In genomic region chr12:21196420-21196819, GRCm38 (mm10) we compare ENCODE assay signal across 26 mouse cellular contexts.
DNase-seq lines count a peak whose midpoint lies in the region; ATAC-seq and TF ChIP-seq lines count a peak whose summit lies in the region.
"Had no signal": no experiment of that assay in that cellular context is flagged by ENCODE, and none has a peak within 500 bp of the region (broad histone marks: within the 10 kb centered on the region; RNA-seq: fewer than 3 reads in every experiment).

No protein-coding gene starts in this region.

- H3K4me3 ChIP-seq in lung, embryonic 14.5 days (ENCODE audit: low read depth, low read length): no peak overlapping the region
- H3K4me3 ChIP-seq in lung, adult 2 months (replicated peaks; ENCODE audit: extremely low read depth, low read depth, low read length): no peak overlapping the region
- no peak overlapping the region for H3K4me3 ChIP-seq in stomach, postnatal 0 days (ENCODE audit: low read depth, low read length)
- H3K4me3 ChIP-seq: embryonic facial prominence, embryonic 15.5 days; forebrain, embryonic 12.5 days; forebrain, embryonic 15.5 days; heart, adult 2 months; heart, embryonic 10.5 days; heart, embryonic 13.5 days; hindbrain, embryonic 12.5 days; hindbrain, embryonic 15.5 days had no signal

- H3K36me3 ChIP-seq in lung, embryonic 14.5 days (ENCODE audit: insufficient read depth): peaks cover 10% of the 10 kb centered on the region; the same call in 1 of the 2 replicates
- no peaks in the 10 kb centered on the region for H3K36me3 ChIP-seq in stomach, postnatal 0 days (ENCODE audit: control insufficient read depth, insufficient read depth, low read length)
- H3K36me3 ChIP-seq: embryonic facial prominence, embryonic 15.5 days; hindbrain, embryonic 15.5 days had no signal

- H3K4me1 ChIP-seq in lung, embryonic 14.5 days (ENCODE audit: insufficient read depth): no peaks in the 10 kb centered on the region
- no peaks in the 10 kb centered on the region for H3K4me1 ChIP-seq in lung, adult 2 months (ENCODE audit: control insufficient read depth, insufficient read depth, low read length)
- H3K4me1 ChIP-seq in stomach, postnatal 0 days (replicated peaks; ENCODE audit: control insufficient read depth, insufficient read depth): no peaks in the 10 kb centered on the region
- H3K4me1 ChIP-seq: embryonic facial prominence, embryonic 15.5 days; forebrain, embryonic 12.5 days; forebrain, embryonic 15.5 days; hindbrain, embryonic 15.5 days had no signal

- no peaks in the 10 kb centered on the region for H3K27me3 ChIP-seq in lung, embryonic 14.5 days (ENCODE audit: insufficient read depth, low read length)
- no peaks in the 10 kb centered on the region for H3K27me3 ChIP-seq in stomach, postnatal 0 days (ENCODE audit: control insufficient read depth, insufficient read depth, low read length)
- H3K27me3 ChIP-seq: embryonic facial prominence, embryonic 15.5 days; forebrain, embryonic 12.5 days; forebrain, embryonic 15.5 days; heart, embryonic 13.5 days; hindbrain, embryonic 12.5 days; hindbrain, embryonic 15.5 days had no signal

- peak; percentile 11 for DNase-seq in lung, embryonic 14.5 days
- DNase-seq in lung, adult 2 months: no peak
- peak; percentile 57 for DNase-seq in NIH3T3 (ENCODE audit: low read depth)
- DNase-seq in fat pad, adult 2 months (ENCODE audit: extremely low read depth, low read depth, low spot score): peak; percentile 91
- peak; percentile 47 for DNase-seq in stomach, postnatal 0 days (ENCODE audit: low spot score)
- no peak for DNase-seq in cerebellum, adult 8-10 months
- DNase-seq: adrenal gland, adult 8-10 months; cerebellum, adult 11 months; cerebellum, adult 2 months; cerebellum, postnatal 10 days; cerebellum, postnatal 36 days; embryo, embryonic 11 days; gastrocnemius, postnatal 25 days; heart, adult 2 months; heart, postnatal 14 days; heart, postnatal 4 days had no signal

- no peak for TF ChIP-seq EP300 in stomach, postnatal 0 days (optimal IDR thresholded peaks at IDR 0.05)

- 80% methylated on average over 4 of the region's 4 CpGs for WGBS in lung, embryonic 14.5 days
- WGBS in lung, adult 2 months: 65% methylated on average over 4 of the region's 4 CpGs
- 44% methylated on average over 4 of the region's 4 CpGs for WGBS in stomach, postnatal 0 days

- TF ChIP-seq POLR2A in lung, adult 2 months (IDR thresholded peaks at IDR 0.05; ENCODE audit: borderline replicate concordance, extremely low read depth, low read depth, low read length): no peak

- no peak overlapping the region for H3K4me2 ChIP-seq in lung, embryonic 14.5 days
- H3K4me2 ChIP-seq in stomach, postnatal 0 days (replicated peaks; ENCODE audit: low read depth): no peak overlapping the region
- H3K4me2 ChIP-seq: embryonic facial prominence, embryonic 15.5 days; forebrain, embryonic 12.5 days; forebrain, embryonic 15.5 days; heart, embryonic 13.5 days; hindbrain, embryonic 12.5 days; hindbrain, embryonic 15.5 days had no signal

- H3K27ac ChIP-seq in lung, embryonic 14.5 days (ENCODE audit: low read depth): no peak overlapping the region
- no peak overlapping the region for H3K27ac ChIP-seq in stomach, postnatal 0 days (replicated peaks)
- H3K27ac ChIP-seq: embryonic facial prominence, embryonic 15.5 days; forebrain, embryonic 12.5 days; forebrain, embryonic 15.5 days; heart, adult 2 months; heart, embryonic 10.5 days; heart, embryonic 13.5 days; hindbrain, embryonic 12.5 days; hindbrain, embryonic 15.5 days had no signal

- H3K9ac ChIP-seq in lung, embryonic 14.5 days: no peak overlapping the region
- no peak overlapping the region for H3K9ac ChIP-seq in stomach, postnatal 0 days (ENCODE audit: low read length)
- H3K9ac ChIP-seq: embryonic facial prominence, embryonic 15.5 days; forebrain, embryonic 12.5 days; forebrain, embryonic 15.5 days; heart, embryonic 13.5 days; hindbrain, embryonic 12.5 days; hindbrain, embryonic 15.5 days had no signal

- H3K9me3 ChIP-seq in lung, embryonic 14.5 days (ENCODE audit: low read depth, low read length): no peaks in the 10 kb centered on the region
- no peaks in the 10 kb centered on the region for H3K9me3 ChIP-seq in stomach, postnatal 0 days (ENCODE audit: control insufficient read depth, low read length)
- H3K9me3 ChIP-seq: embryonic facial prominence, embryonic 15.5 days; forebrain, embryonic 12.5 days; forebrain, embryonic 15.5 days; heart, embryonic 10.5 days; heart, embryonic 13.5 days; hindbrain, embryonic 12.5 days; hindbrain, embryonic 15.5 days had no signal

- ATAC-seq in lung, embryonic 14.5 days (ENCODE audit: insufficient read depth): no peak
- ATAC-seq in stomach, postnatal 0 days (ENCODE audit: low FRiP score, low TSS enrichment): peak; percentile 68
- no peak for ATAC-seq in megakaryocyte-erythroid progenitor cell, adult 5-6 weeks (replicated peaks; ENCODE audit: low FRiP score, low TSS enrichment, poor library complexity, severe bottlenecking)
- ATAC-seq: CD4-positive, CD25-positive, alpha-beta regulatory T cell, adult 4 months; forebrain, embryonic 15.5 days; intestine, postnatal 0 days had no signal

- no peak for TF ChIP-seq CTCF in lung, embryonic 14.5 days (IDR thresholded peaks at IDR 0.05; ENCODE audit: low read depth)
- TF ChIP-seq CTCF in lung, adult 2 months (IDR thresholded peaks at IDR 0.05; ENCODE audit: insufficient read depth, low read length): no peak
- TF ChIP-seq CTCF in stomach, postnatal 0 days (IDR thresholded peaks at IDR 0.05; ENCODE audit: low read depth): no peak

Comparison
In these comparisons a context has a peak if more than half of its experiments do, and no peak if none do; other contexts are left out.
1. DNase-seq: peak in lung, embryonic 14.5 days (single experiment), NIH3T3 (single experiment), fat pad, adult 2 months (single experiment) and stomach, postnatal 0 days (single experiment); none in lung, adult 2 months (single experiment) and cerebellum, adult 8-10 months (single experiment).